Mouse (Mus musculus) lung, postnatal 0 days (tissue): ENCODE measurements around the gene Ttc4.

ENCODE experiments used
- CTCF ChIP-seq: IDR thresholded peaks from 2 replicates; pipeline ENCODE4 v1.5.1; 2016; ENCODE audit warnings: antibody characterized with exemption, mild to moderate bottlenecking
- EP300 ChIP-seq: IDR thresholded peaks from 2 replicates; pipeline ENCODE4 v1.6.1; 2016; ENCODE audit warnings: antibody characterized with exemption, mild to moderate bottlenecking, control low read depth

GRCm38 (mm10) chr4:106678442-106679118 lies at the start of gene Ttc4:
- TF ChIP-seq CTCF = no peak
- no peak for TF ChIP-seq EP300
